Mouse (Mus musculus) liver, embryonic 14.5 days (tissue): Measurements from ENCODE around the gene Tmem108.

Experiments used
- CTCF ChIP-seq: IDR thresholded peaks from 2 replicates; pipeline ENCODE4 v1.5.1; 2016; ENCODE audit warnings: antibody characterized with exemption, low read depth, control low read depth
- EP300 ChIP-seq: IDR thresholded peaks from 2 replicates; pipeline ENCODE4 v1.6.1; 2016; ENCODE audit warnings: antibody characterized with exemption, low read depth

GRCm38 (mm10) chr9:103679234-103679633, 82.4 kb downstream of the Tmem108 start:
- TF ChIP-seq CTCF = no peak
- no peak for TF ChIP-seq EP300
